Mouse (Mus musculus) fat pad, adult 2 months (tissue): ENCODE results near the gene Slc12a6.
"Not testable (repeated sequence)": the region's sequence is repeated elsewhere in the genome, so short reads cannot be mapped to it uniquely, and the experiment has no call there.

Experiments
- DNase-seq: peaks from one replicate; pipeline ENCODE4 v3.0.0-alpha.2; 2011; ENCODE audit warnings: low read depth, low spot score; ENCODE audit errors: extremely low read depth

Slc12a6 gene

DNA sequence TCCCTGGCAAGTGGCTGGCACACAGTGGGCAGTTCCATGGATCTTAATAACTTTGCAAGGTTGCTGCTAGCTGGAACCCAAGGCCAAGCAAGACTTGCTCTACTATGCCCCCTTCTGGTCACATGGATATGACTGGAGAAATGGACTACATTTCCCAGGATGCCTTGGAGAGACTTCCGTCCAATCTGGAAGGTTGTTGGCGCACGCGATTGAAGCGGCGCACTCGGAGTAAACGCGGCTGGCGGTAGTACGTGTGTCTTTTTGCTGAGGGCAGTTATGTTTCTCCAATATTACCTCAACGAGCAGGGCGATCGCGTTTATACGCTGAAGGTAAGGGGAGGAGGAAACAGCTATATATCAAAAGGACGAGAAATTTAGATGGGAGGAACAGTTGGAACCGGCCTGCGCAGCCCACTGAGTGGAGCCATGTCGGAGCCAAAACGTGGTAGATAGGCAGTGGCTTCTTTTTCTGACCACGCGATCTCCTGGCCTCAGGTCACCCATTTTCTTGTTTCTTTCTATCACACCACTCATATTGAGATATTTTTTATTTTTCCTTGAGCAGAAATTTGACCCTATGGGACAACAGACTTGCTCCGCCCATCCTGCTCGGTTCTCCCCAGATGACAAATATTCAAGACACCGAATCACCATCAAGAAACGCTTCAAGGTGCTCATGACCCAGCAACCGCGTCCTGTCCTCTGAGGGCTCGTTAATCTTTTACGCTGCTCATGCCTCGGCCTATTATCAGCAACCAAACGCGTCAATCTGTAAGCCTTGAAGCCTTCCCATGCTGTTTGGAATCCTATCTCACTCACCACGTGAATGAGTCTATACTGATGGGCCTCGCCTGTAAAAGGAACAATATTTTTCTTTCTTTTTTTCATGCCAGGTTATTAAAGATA lies 3.6 kb upstream of the Slc12a6 start, which contains the start of gene Nop10:
Gene Nop10, plus strand, starts transcription at position 179 of the 906 bp plus-strand sequence.
- DNase-seq, result no peak

DNA sequence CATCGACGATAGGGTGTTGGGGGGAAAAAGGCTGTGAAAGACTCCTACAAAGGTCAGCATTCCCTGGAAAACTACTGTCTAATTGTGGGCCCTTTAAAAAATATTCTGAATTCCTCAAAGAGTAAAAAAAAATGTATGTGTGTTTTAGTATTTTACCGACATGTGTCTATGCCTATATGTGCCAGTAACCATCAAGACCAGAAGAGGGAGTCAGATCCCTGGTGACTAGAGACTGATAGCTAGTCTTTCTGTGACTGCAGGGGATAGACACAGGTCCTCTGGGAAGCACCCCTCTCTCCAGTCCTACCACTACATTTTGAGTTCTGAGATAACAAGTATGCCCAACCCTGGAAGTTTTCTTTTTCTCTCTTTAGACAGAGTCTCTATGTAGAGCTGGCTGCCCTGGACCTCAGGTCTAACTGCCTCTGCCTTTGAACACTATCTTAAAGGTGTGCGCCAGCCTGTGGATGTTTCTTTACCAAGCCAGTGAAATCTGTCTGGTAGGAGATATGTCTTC lies 2.8 kb upstream of the Slc12a6 start:
- DNase-seq, result no peak

- no peak for DNase-seq
Measured at GRCm38 (mm10) chr2:112264364-112264763, 1.3 kb upstream of the Slc12a6 start.

GRCm38 (mm10) chr2:112266242-112266592 lies 592 bp downstream of the Slc12a6 start, which contains the start of gene Gm21985:
Gene Gm21985, plus strand, starts transcription at chr2:112266314.
- no peak for DNase-seq

GRCm38 (mm10) chr2:112266780-112267179 lies 1.2 kb downstream of the Slc12a6 start:
- DNase-seq, result no peak

DNA sequence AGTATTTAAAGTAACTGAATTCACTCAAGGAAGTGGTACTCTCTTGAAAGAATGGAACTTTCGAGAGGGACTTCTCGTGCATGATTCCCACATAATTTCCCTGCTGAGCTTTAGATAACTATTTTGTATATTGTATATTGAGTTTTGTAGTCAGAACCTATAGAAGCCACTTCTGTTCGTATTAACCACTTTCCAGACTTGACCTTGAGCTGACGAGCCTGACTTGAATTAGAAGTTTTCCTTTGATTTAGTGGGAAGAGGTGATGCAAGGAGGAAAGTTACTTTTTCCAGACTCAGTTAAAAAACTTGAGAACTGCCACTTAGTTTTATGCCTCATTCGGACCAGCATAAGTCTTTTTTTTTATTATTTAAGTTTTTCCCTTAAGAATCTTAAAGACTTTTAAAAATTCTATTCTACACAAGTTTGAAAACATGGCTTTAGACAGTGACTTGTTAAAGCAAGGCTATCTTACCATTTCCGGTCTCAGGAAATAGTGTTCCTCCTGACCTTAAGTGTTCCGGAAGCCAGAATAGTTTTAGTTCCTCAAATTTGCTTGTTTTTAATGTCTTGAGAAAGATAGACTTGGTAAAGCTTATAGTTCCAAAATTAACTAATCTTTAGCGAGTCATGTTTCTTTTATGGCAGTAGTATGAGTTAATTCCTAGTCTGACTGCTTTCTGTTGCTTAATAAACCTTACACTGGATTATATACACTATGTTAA lies 2.1 kb downstream of the Slc12a6 start:
- DNase-seq, result no peak

DNA sequence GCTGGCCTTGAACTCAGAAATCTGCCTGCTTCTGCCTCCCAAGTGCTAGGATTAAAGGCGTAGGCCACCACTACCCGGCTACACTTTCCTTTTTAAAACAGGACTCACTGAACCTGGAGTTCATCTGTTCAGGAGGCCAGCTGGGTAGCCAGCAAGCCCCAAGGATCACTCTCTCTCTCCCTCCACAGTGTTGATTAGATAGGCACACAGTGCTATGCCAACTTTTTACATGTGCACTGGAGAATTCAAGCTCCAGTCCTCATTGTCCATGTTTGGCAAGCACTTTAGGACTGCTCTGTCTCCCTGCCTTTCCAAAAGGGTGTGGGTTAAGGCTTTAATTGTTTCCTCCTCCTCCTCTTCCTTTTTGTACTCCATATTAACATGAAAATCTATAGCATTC lies 4.4 kb downstream of the Slc12a6 start:
- DNase-seq, result no peak

- DNase-seq, result no peak
Measured at GRCm38 (mm10) chr2:112272909-112273308, 7.3 kb downstream of the Slc12a6 start.

- DNase-seq, result no peak
Measured at GRCm38 (mm10) chr2:112273474-112273873, 7.8 kb downstream of the Slc12a6 start.

DNA sequence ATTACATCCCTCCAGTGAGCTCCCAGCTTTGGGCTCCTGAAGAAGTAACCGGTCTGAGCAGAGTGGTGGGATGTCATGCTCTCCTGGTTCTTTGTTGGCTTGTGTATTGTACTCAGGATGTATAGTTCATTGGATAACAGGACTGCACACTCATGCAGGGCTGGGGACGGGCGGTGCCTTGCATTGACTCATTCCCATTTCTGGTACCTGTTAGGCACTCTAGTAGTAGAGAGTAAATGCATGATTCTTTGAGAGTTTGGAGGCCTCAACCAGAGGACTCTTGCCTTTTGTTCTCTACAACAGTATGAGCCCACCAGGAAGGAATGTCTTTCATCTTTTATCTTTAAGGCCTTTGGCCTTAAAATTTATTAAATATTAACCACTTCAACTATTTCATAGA lies 11.2 kb downstream of the Slc12a6 start:
- no peak for DNase-seq

DNA sequence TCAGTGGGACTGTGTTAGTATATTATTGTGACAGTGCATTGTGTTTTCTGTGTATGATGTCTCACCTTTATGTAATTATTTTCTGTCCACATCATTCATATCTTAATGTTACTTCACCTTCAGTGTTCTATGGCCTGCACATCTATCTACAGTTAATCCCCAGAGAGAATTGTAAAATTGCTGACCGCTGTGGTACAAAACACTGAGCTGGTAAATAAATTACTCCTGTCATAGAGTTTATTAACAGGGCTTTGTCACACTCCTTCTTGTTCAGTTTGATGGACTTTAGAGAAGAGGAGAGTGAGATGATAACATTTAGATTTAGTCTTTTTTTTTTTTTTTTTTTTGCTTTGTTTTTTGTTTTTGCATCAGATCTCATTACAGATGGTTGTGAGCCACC lies 17.2 kb downstream of the Slc12a6 start:
- no peak for DNase-seq

- DNase-seq, result no peak
Measured at GRCm38 (mm10) chr2:112284363-112285030, 18.9 kb downstream of the Slc12a6 start.

DNA sequence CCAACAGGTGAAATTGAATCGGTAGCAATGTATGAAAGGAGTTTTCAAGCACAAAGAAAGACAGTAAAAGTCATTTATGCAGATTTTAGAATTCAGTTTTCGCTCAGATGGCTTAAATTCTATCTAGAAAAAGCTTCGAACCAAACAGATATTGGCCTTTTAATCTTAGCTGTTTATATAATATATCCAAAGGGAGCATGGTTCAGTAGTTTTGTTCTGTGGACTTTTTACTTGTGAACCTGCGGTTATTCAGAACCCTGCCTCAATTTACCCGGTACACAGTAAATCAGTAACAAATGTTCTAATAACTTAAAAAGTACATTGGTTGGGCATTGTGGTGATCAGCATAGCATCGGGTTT lies 19.4 kb downstream of the Slc12a6 start:
- no peak for DNase-seq

GRCm38 (mm10) chr2:112286062-112286461 lies 20.4 kb downstream of the Slc12a6 start:
- not testable (repeated sequence) for DNase-seq

- no peak for DNase-seq
Measured at GRCm38 (mm10) chr2:112287059-112287458, 21.4 kb downstream of the Slc12a6 start.

DNA sequence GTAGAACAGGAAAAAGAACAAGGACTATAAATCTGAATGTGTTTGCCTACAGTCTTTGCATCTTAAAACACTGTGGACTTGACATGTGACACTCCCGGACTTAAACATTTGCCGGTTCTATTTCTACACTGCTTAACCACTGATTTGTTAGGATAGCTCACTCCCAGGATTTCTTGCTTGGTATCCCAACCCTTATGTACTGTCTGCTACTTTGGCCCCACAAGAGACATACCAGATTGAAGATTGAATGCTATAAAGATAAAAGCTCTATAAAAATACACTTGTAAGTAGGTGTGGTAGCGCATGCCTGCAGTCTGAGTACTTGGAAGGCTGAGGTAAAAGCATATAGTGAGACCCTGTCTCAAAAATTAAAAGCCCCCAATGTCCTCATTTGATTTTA lies 23.9 kb downstream of the Slc12a6 start:
- no peak for DNase-seq

DNA sequence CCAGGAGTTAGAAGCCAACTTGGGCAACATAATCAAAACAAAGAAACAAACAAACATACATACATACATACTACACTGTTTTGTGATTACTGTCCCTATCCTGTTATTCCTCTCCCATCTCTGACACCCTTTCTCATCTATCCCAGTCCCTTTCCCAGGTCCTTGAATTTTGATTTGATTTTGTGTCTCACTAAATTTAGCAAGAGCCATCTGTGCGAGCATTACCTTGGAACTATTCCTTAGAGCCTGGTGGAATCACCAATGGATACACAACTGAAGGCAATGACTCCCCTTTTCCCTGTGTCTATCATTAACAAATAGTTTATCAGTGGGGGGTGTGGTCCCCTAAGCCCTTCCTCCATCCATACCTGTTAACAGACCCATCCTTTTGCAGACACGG lies 27.2 kb downstream of the Slc12a6 start:
- DNase-seq, result no peak

- DNase-seq, result no peak
Measured at GRCm38 (mm10) chr2:112296211-112296610, 30.6 kb downstream of the Slc12a6 start.

GRCm38 (mm10) chr2:112298221-112298620 lies 32.6 kb downstream of the Slc12a6 start:
- DNase-seq, result no peak

DNA sequence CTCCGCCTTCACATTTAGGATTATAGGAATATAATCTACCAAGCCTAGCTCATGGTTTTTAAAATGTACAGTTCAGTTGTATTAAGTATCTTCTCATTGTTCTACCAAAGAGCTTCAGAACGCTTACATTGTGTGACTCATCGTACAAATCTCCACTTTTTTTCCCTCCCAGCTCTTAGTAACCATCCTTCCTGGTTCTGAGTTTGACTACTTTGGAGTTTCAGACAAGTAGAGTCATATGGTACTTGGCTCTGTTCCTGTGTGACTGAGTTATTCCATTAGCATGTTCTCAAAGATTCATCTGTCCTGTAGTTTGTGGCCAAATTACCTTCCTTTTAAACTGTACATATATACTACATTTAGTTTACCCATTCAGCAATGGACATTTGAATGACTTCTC lies 43.0 kb downstream of the Slc12a6 start:
- no peak for DNase-seq

- DNase-seq, result no peak
Measured at GRCm38 (mm10) chr2:112309161-112309600, 43.6 kb downstream of the Slc12a6 start.
